Comparison of ENCODE assay signal across 19 mouse cellular contexts in genomic region chr2:74795531-74795930, GRCm38 (mm10). TPM values are rescaled to one million over a fixed set of nuclear protein-coding genes. Genes with fewer than 3 reads are reported as not detected.
DNase-seq lines count a peak whose midpoint lies in the region; ATAC-seq and TF ChIP-seq lines count a peak whose summit lies in the region.
"Had no signal": no experiment of that assay in that cellular context is flagged by ENCODE, and none has a peak within 500 bp of the region (broad histone marks: within the 10 kb centered on the region; RNA-seq: fewer than 3 reads in every experiment).

No protein-coding gene starts in this region.

- no peak for TF ChIP-seq CTCF in midbrain, postnatal 0 days (IDR thresholded peaks at IDR 0.05)
- TF ChIP-seq CTCF in heart, postnatal 0 days (IDR thresholded peaks at IDR 0.05; ENCODE audit: low read depth), result no peak

- no peak for TF ChIP-seq EP300 in heart, postnatal 0 days (IDR thresholded peaks at IDR 0.05; ENCODE audit: low read depth)

- WGBS in midbrain, postnatal 0 days, result 55% methylated on average over 7 of the region's 7 CpGs
- 74% methylated on average over 7 of the region's 7 CpGs for WGBS in midbrain, embryonic 10.5 days
- 29% methylated on average over 7 of the region's 7 CpGs for WGBS in heart, postnatal 0 days
- 75% methylated on average over 7 of the region's 7 CpGs for WGBS in forebrain, embryonic 10.5 days

- ATAC-seq in midbrain, postnatal 0 days (ENCODE audit: low FRiP score), result no peak
- ATAC-seq in heart, postnatal 0 days (ENCODE audit: insufficient read depth, low read depth), result no peak
- ATAC-seq: forebrain, embryonic 16.5 days had no signal

- H3K9me3 ChIP-seq in midbrain, postnatal 0 days (ENCODE audit: low read length), result no peaks in the 10 kb centered on the region
- no peaks in the 10 kb centered on the region for H3K9me3 ChIP-seq in midbrain, embryonic 10.5 days (replicated peaks)
- H3K9me3 ChIP-seq in heart, postnatal 0 days (replicated peaks; ENCODE audit: control insufficient read depth, low read length), result no peaks in the 10 kb centered on the region
- no peaks in the 10 kb centered on the region for H3K9me3 ChIP-seq in forebrain, embryonic 10.5 days
- H3K9me3 ChIP-seq: embryonic facial prominence, embryonic 13.5 days; hindbrain, embryonic 15.5 days; limb, embryonic 12.5 days had no signal

- H3K27me3 ChIP-seq in midbrain, postnatal 0 days (ENCODE audit: insufficient read depth, low read length), result no peaks in the 10 kb centered on the region
- H3K27me3 ChIP-seq in midbrain, embryonic 10.5 days (ENCODE audit: low read depth, poor library complexity, severe bottlenecking), result no peaks in the 10 kb centered on the region
- no peaks in the 10 kb centered on the region for H3K27me3 ChIP-seq in heart, postnatal 0 days (ENCODE audit: control insufficient read depth, insufficient read depth, low read length)
- no peaks in the 10 kb centered on the region for H3K27me3 ChIP-seq in forebrain, embryonic 10.5 days (ENCODE audit: poor library complexity, severe bottlenecking)
- H3K27me3 ChIP-seq: hindbrain, embryonic 15.5 days; limb, embryonic 12.5 days had no signal

- no peak overlapping the region for H3K9ac ChIP-seq in midbrain, postnatal 0 days (replicated peaks; ENCODE audit: low read length, poor library complexity, severe bottlenecking)
- H3K9ac ChIP-seq in heart, postnatal 0 days (replicated peaks; ENCODE audit: low read depth, low read length), result no peak overlapping the region
- H3K9ac ChIP-seq: embryonic facial prominence, embryonic 13.5 days; hindbrain, embryonic 15.5 days; limb, embryonic 12.5 days had no signal

- no peak overlapping the region for H3K4me3 ChIP-seq in midbrain, postnatal 0 days (ENCODE audit: low read depth, low read length)
- no peak overlapping the region for H3K4me3 ChIP-seq in midbrain, embryonic 10.5 days
- H3K4me3 ChIP-seq in heart, postnatal 0 days (ENCODE audit: low read depth, low read length), result no peak overlapping the region
- no peak overlapping the region for H3K4me3 ChIP-seq in forebrain, embryonic 10.5 days
- H3K4me3 ChIP-seq: embryonic facial prominence, embryonic 13.5 days; heart, adult 2 months; hindbrain, embryonic 15.5 days; limb, embryonic 12.5 days had no signal

- DNase-seq in gastrocnemius, adult 18-20 months (ENCODE audit: low spot score), result peak; percentile 15
- no peak for DNase-seq in gastrocnemius, postnatal 10 days
- peak; percentile 30 for DNase-seq in midbrain, postnatal 0 days (ENCODE audit: low spot score)
- no peak for DNase-seq in midbrain, embryonic 10.5 days (ENCODE audit: low spot score)
- peak; percentile 41 for DNase-seq in heart, postnatal 0 days (ENCODE audit: low spot score)
- DNase-seq in ovary, postnatal 36 days (ENCODE audit: low spot score), result no peak
- DNase-seq in forebrain, embryonic 10.5 days (ENCODE audit: extremely low spot score, low spot score), result no peak
- no peak for DNase-seq in ovary, postnatal 14 days (ENCODE audit: low spot score)
- DNase-seq: adrenal gland, adult 2 months; cerebellum, adult 9-10 months; kidney, adult 2 months; kidney, postnatal 36 days; layer of hippocampus, postnatal 36 days had no signal

- no peak overlapping the region for H3K27ac ChIP-seq in midbrain, postnatal 0 days (ENCODE audit: low read depth, low read length)
- no peak overlapping the region for H3K27ac ChIP-seq in midbrain, embryonic 10.5 days (replicated peaks)
- no peak overlapping the region for H3K27ac ChIP-seq in heart, postnatal 0 days (ENCODE audit: low read depth)
- H3K27ac ChIP-seq in forebrain, embryonic 10.5 days, result no peak overlapping the region
- H3K27ac ChIP-seq: embryonic facial prominence, embryonic 13.5 days; heart, adult 2 months; hindbrain, embryonic 15.5 days; limb, embryonic 12.5 days had no signal

- H3K4me1 ChIP-seq in midbrain, postnatal 0 days (ENCODE audit: insufficient read depth, low read length), result no peaks in the 10 kb centered on the region
- no peaks in the 10 kb centered on the region for H3K4me1 ChIP-seq in midbrain, embryonic 10.5 days
- no peaks in the 10 kb centered on the region for H3K4me1 ChIP-seq in heart, postnatal 0 days (ENCODE audit: control insufficient read depth, insufficient read depth)
- H3K4me1 ChIP-seq in forebrain, embryonic 10.5 days, result no peaks in the 10 kb centered on the region
- H3K4me1 ChIP-seq: embryonic facial prominence, embryonic 13.5 days; hindbrain, embryonic 15.5 days had no signal

- no peaks in the 10 kb centered on the region for H3K36me3 ChIP-seq in midbrain, postnatal 0 days (ENCODE audit: insufficient read depth, low read length)
- no peaks in the 10 kb centered on the region for H3K36me3 ChIP-seq in midbrain, embryonic 10.5 days
- H3K36me3 ChIP-seq in heart, postnatal 0 days (replicated peaks; ENCODE audit: control insufficient read depth, insufficient read depth, low read length), result no peaks in the 10 kb centered on the region
- H3K36me3 ChIP-seq in forebrain, embryonic 10.5 days (replicated peaks), result no peaks in the 10 kb centered on the region
- H3K36me3 ChIP-seq: embryonic facial prominence, embryonic 13.5 days; hindbrain, embryonic 15.5 days; limb, embryonic 12.5 days had no signal

- no peak overlapping the region for H3K4me2 ChIP-seq in midbrain, postnatal 0 days (ENCODE audit: low read depth, low read length, poor library complexity, severe bottlenecking)
- H3K4me2 ChIP-seq in heart, postnatal 0 days (ENCODE audit: low read depth, low read length), result no peak overlapping the region
- H3K4me2 ChIP-seq: embryonic facial prominence, embryonic 13.5 days; hindbrain, embryonic 15.5 days; limb, embryonic 12.5 days had no signal

RNA-seq across cellular contexts. Expression of gene Mtx2, which starts 30.1 kb away (rescaled TPM):
- total RNA-seq in gastrocnemius, adult 18-20 months (2021), result 10 to 100 TPM; 30.7 to 38.1 TPM
- 10 to 100 TPM; 49.5 to 51.0 TPM for total RNA-seq in gastrocnemius, postnatal 10 days (2021)
- 114 and 125 TPM in 2 replicates for total RNA-seq in midbrain, postnatal 0 days (2014; rRNA removed)
- polyA plus RNA-seq in midbrain, postnatal 0 days (2015; fragmentation: Nextera tagmentation; extraction: Ambion mirVana), result 146 and 151 TPM in 2 replicates
- polyA plus RNA-seq in midbrain, embryonic 10.5 days (2016; fragmentation: Nextera tagmentation; extraction: Ambion mirVana), result 106 and 107 TPM in 2 replicates
- total RNA-seq in heart, postnatal 0 days (2014; rRNA removed; ENCODE audit: low replicate concordance), result 154 and 163 TPM in 2 replicates
- polyA plus RNA-seq in heart, postnatal 0 days (2015; fragmentation: Nextera tagmentation; extraction: Ambion mirVana), result 189 and 198 TPM in 2 replicates
- polyA plus RNA-seq in forebrain, embryonic 10.5 days (2016; fragmentation: Nextera tagmentation; extraction: Ambion mirVana), result 113 and 114 TPM in 2 replicates

RNA-seq across cellular contexts. Expression of gene Hoxd1, which starts 32.8 kb away (rescaled TPM):
- total RNA-seq in gastrocnemius, adult 18-20 months (2021), result not detected
- total RNA-seq in gastrocnemius, postnatal 10 days (2021), result not detected
- not detected in 2 replicates for total RNA-seq in midbrain, postnatal 0 days (2014; rRNA removed)
- polyA plus RNA-seq in midbrain, postnatal 0 days (2015; fragmentation: Nextera tagmentation; extraction: Ambion mirVana), result not detected in 2 replicates
- not detected in 2 replicates for polyA plus RNA-seq in midbrain, embryonic 10.5 days (2016; fragmentation: Nextera tagmentation; extraction: Ambion mirVana)
- total RNA-seq in heart, postnatal 0 days (2014; rRNA removed; ENCODE audit: low replicate concordance), result not detected in 2 replicates
- not detected in 2 replicates for polyA plus RNA-seq in heart, postnatal 0 days (2015; fragmentation: Nextera tagmentation; extraction: Ambion mirVana)
- polyA plus RNA-seq in forebrain, embryonic 10.5 days (2016; fragmentation: Nextera tagmentation; extraction: Ambion mirVana), result not detected in 2 replicates
- total RNA-seq: adrenal gland, adult 2 months; heart, adult 2 months had no signal
- polyA plus RNA-seq: adrenal gland, adult 2 months; forebrain, embryonic 16.5 days; heart, adult 2 months; liver, embryonic 16.5 days had no signal

Comparison
In these comparisons a context has a peak if more than half of its experiments do, and no peak if none do; other contexts are left out.
1. DNase-seq: peak in gastrocnemius, adult 18-20 months (single experiment), midbrain, postnatal 0 days (single experiment) and heart, postnatal 0 days (single experiment); none in gastrocnemius, postnatal 10 days (single experiment), midbrain, embryonic 10.5 days (single experiment), ovary, postnatal 36 days (single experiment), forebrain, embryonic 10.5 days (single experiment) and ovary, postnatal 14 days (single experiment).